Mouse (Mus musculus): ENCODE measurements around the gene Cbx1. TPM values are rescaled to one million over a fixed set of nuclear protein-coding genes. Genes with fewer than 3 reads are reported as not detected.

The Cbx1 gene
- polyA plus RNA-seq, 1 experiment from 2014 or later, result 200 TPM

GRCm38 (mm10) chr11:96764511-96765350 is 24.2 kb upstream of the Cbx1 start:
- Histone ChIP-seq H3K4me3 (no peak overlapping the region), H3K27ac (no peak overlapping the region)
- 41% methylated on average over 13 of the region's 13 CpGs for WGBS

GRCm38 (mm10) chr11:96765645-96766044 is 23.3 kb upstream of the Cbx1 start:
- H3K36me3 ChIP-seq, result peaks cover 30% of the 10 kb centered on the region
- 83% methylated on average over 7 of the region's 7 CpGs for WGBS
- no peak for DNase-seq (ENCODE audit: low spot score)
- H3K4me1 ChIP-seq, result peaks cover 30% of the 10 kb centered on the region
- H3K27me3 ChIP-seq (ENCODE audit: low read depth, poor library complexity, severe bottlenecking), result no peaks in the 10 kb centered on the region
- no peaks in the 10 kb centered on the region for H3K9me3 ChIP-seq (replicated peaks)
- no peak overlapping the region for H3K4me3 ChIP-seq
- no peak overlapping the region for H3K27ac ChIP-seq

More at GRCm38 (mm10) chr11:96764511-96765350, 24.2 kb upstream of the Cbx1 start:
- Histone ChIP-seq H3K36me3 (peaks cover 21% of the 10 kb centered on the region), H3K4me1 (peaks cover 30% of the 10 kb centered on the region), H3K9me3 (replicated peaks) (no peaks in the 10 kb centered on the region), H3K27me3 (ENCODE audit: low read depth, poor library complexity, severe bottlenecking) (no peaks in the 10 kb centered on the region)
- no peak for DNase-seq (ENCODE audit: low spot score)

- Histone ChIP-seq H3K4me3 (no peak overlapping the region), H3K4me1 (peaks cover 30% of the 10 kb centered on the region), H3K9me3 (replicated peaks) (no peaks in the 10 kb centered on the region), H3K27ac (no peak overlapping the region), H3K27me3 (ENCODE audit: low read depth, poor library complexity, severe bottlenecking) (no peaks in the 10 kb centered on the region), H3K36me3 (peaks cover 39% of the 10 kb centered on the region)
- DNase-seq (ENCODE audit: low spot score), result no peak
- 84% methylated on average over 12 of the region's 12 CpGs for WGBS
Measured at GRCm38 (mm10) chr11:96766555-96766954, 22.4 kb upstream of the Cbx1 start.

- Histone ChIP-seq H3K27ac (no peak overlapping the region), H3K27me3 (ENCODE audit: low read depth, poor library complexity, severe bottlenecking) (no peaks in the 10 kb centered on the region), H3K9me3 (replicated peaks) (no peaks in the 10 kb centered on the region), H3K4me1 (peaks cover 30% of the 10 kb centered on the region), H3K4me3 (no peak overlapping the region; the same call in 1 of the 2 replicates), H3K36me3 (peaks cover 45% of the 10 kb centered on the region)
- WGBS, result 40% methylated on average over 7 of the region's 7 CpGs
- DNase-seq (ENCODE audit: low spot score), result no peak
Measured at GRCm38 (mm10) chr11:96767096-96767495, 21.8 kb upstream of the Cbx1 start.

- no peaks in the 10 kb centered on the region for H3K27me3 ChIP-seq (ENCODE audit: low read depth, poor library complexity, severe bottlenecking)
- no peaks in the 10 kb centered on the region for H3K9me3 ChIP-seq (replicated peaks)
- WGBS, result 60% methylated on average over 9 of the region's 9 CpGs
- no peak overlapping the region for H3K27ac ChIP-seq
- H3K4me3 ChIP-seq, result no peak overlapping the region
- DNase-seq (ENCODE audit: low spot score), result no peak
- peaks cover 56% of the 10 kb centered on the region for H3K36me3 ChIP-seq
- peaks cover 25% of the 10 kb centered on the region for H3K4me1 ChIP-seq
Measured at GRCm38 (mm10) chr11:96768240-96768639, 20.7 kb upstream of the Cbx1 start.

GRCm38 (mm10) chr11:96771274-96771975 is 17.5 kb upstream of the Cbx1 start:
- Histone ChIP-seq H3K36me3 (peaks cover 65% of the 10 kb centered on the region), H3K4me3 (no peak overlapping the region), H3K9me3 (replicated peaks) (no peaks in the 10 kb centered on the region), H3K4me1 (peaks cover 36% of the 10 kb centered on the region), H3K27ac (no peak overlapping the region), H3K27me3 (ENCODE audit: low read depth, poor library complexity, severe bottlenecking) (no peaks in the 10 kb centered on the region)
- WGBS, result 92% methylated on average over 9 of the region's 9 CpGs
- no peak for DNase-seq (ENCODE audit: low spot score)

- Histone ChIP-seq H3K4me3 (no peak overlapping the region), H3K27me3 (ENCODE audit: low read depth, poor library complexity, severe bottlenecking) (no peaks in the 10 kb centered on the region), H3K9me3 (replicated peaks) (no peaks in the 10 kb centered on the region), H3K27ac (no peak overlapping the region), H3K4me1 (peaks cover 33% of the 10 kb centered on the region), H3K36me3 (peaks cover 65% of the 10 kb centered on the region)
- whole genome bisulfite sequencing, result 92% methylated on average over 9 of the region's 9 CpGs
- no peak for DNase-seq (ENCODE audit: low spot score)
Measured at GRCm38 (mm10) chr11:96772413-96772812, 16.5 kb upstream of the Cbx1 start.

GRCm38 (mm10) chr11:96774536-96774935 is 14.4 kb upstream of the Cbx1 start:
- DNase-seq (ENCODE audit: low spot score), result no peak
- Histone ChIP-seq H3K36me3 (peaks cover 46% of the 10 kb centered on the region), H3K27ac (no peak overlapping the region)

GRCm38 (mm10) chr11:96775063-96775462 is 13.9 kb upstream of the Cbx1 start:
- H3K36me3 ChIP-seq, result peaks cover 41% of the 10 kb centered on the region
- H3K9me3 ChIP-seq (replicated peaks), result no peaks in the 10 kb centered on the region
- no peak for DNase-seq (ENCODE audit: low spot score)
- H3K4me3 ChIP-seq, result no peak overlapping the region
- WGBS, result 82% methylated on average over 8 of the region's 8 CpGs
- H3K4me1 ChIP-seq, result peaks cover 26% of the 10 kb centered on the region
- H3K27ac ChIP-seq, result no peak overlapping the region
- H3K27me3 ChIP-seq (ENCODE audit: low read depth, poor library complexity, severe bottlenecking), result no peaks in the 10 kb centered on the region

More at GRCm38 (mm10) chr11:96774536-96774935, 14.4 kb upstream of the Cbx1 start:
- H3K27me3 ChIP-seq (ENCODE audit: low read depth, poor library complexity, severe bottlenecking), result no peaks in the 10 kb centered on the region
- no peaks in the 10 kb centered on the region for H3K9me3 ChIP-seq (replicated peaks)
- 80% methylated on average over 3 of the region's 3 CpGs for WGBS
- no peak overlapping the region for H3K4me3 ChIP-seq
- peaks cover 26% of the 10 kb centered on the region for H3K4me1 ChIP-seq

- 83% methylated on average over 7 of the region's 7 CpGs for WGBS
Measured at GRCm38 (mm10) chr11:96775665-96776064, 13.3 kb upstream of the Cbx1 start.

GRCm38 (mm10) chr11:96776068-96776467 is 12.9 kb upstream of the Cbx1 start:
- H3K27ac ChIP-seq, result no peak overlapping the region
- 49% methylated on average over 3 of the region's 3 CpGs for WGBS
- DNase-seq (ENCODE audit: low spot score), result no peak
- peaks cover 31% of the 10 kb centered on the region for H3K36me3 ChIP-seq
- no peaks in the 10 kb centered on the region for H3K27me3 ChIP-seq (ENCODE audit: low read depth, poor library complexity, severe bottlenecking)
- H3K4me3 ChIP-seq, result no peak overlapping the region
- H3K9me3 ChIP-seq (replicated peaks), result no peaks in the 10 kb centered on the region
- H3K4me1 ChIP-seq, result peaks cover 26% of the 10 kb centered on the region

More at GRCm38 (mm10) chr11:96775665-96776064, 13.3 kb upstream of the Cbx1 start:
- no peak overlapping the region for H3K27ac ChIP-seq
- H3K27me3 ChIP-seq (ENCODE audit: low read depth, poor library complexity, severe bottlenecking), result no peaks in the 10 kb centered on the region
- no peaks in the 10 kb centered on the region for H3K9me3 ChIP-seq (replicated peaks)
- no peak for DNase-seq (ENCODE audit: low spot score)
- peaks cover 26% of the 10 kb centered on the region for H3K4me1 ChIP-seq
- peaks cover 35% of the 10 kb centered on the region for H3K36me3 ChIP-seq
- H3K4me3 ChIP-seq, result no peak overlapping the region

- WGBS, result 1% methylated on average over 59 of the region's 59 CpGs
- Histone ChIP-seq H3K9me3 (replicated peaks) (no peaks in the 10 kb centered on the region), H3K4me1 (peaks cover 26% of the 10 kb centered on the region), H3K4me3 (peak within 1 kb of the TSS; percentile 76), H3K36me3 (peaks cover 19% of the 10 kb centered on the region), H3K27me3 (ENCODE audit: low read depth, poor library complexity, severe bottlenecking) (no peaks in the 10 kb centered on the region), H3K27ac (peak within 1 kb of the TSS; percentile 82)
- peak; percentile 99 for DNase-seq (ENCODE audit: low spot score)
Measured at GRCm38 (mm10) chr11:96776968-96777962, 11.7 kb upstream of the Cbx1 start, which contains the start of gene Snx11. Gene Snx11 (minus strand): TSS chr11:96777559.
